Mouse (Mus musculus) natural killer cell, adult 2 months (primary cell): Measurements from ENCODE around the gene Cenpb.
A peak's percentile ranks its signal among the peaks of the same experiment; 100 is the strongest.

Experiments used
- DNase-seq, 2 experiments: peaks; one replicate each; pipeline ENCODE4 v3.0.0; 2022; ENCODE audit warnings: low spot score in 2 of 2

Gene Cenpb

DNA sequence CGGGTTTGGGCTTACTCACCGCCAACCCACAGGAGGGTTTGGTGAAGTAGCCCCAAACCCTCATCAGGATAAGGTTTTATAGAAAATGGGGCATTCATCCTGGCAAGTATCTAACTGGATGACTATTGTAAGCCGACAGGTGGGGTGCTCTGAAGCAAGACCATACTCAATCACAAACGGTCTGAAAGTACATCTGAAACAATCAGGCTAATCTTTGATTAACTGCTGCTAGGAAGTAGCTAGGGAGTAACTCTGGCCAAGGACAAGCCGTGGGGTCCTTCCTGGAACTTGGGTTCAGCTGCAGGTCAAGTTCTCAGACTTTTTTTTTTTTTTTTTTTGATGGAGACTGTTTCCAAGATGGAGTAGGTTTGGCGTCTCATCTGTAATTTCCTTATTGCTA, 11.9 kb downstream of the Cenpb start:
- DNase-seq = no peak

DNA sequence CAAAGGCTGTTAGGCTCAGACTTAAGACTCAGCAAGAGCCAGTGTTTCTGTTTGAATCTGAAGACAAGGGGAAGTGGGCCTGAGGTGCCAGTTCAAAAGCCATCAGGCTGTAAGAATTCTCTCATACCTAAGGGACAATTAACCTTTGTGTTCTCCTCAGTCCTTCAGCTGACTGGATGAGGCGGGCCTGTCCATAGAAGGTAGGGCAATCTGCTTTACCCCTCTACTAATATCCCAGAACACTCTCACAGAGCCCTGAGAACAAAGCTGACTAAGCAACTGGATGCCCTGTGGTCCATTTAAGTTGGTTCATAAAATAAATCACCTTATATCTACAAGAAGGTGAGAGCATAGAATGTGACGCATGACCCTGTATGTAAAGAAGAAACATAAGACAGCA, 13.7 kb downstream of the Cenpb start:
- no peak for DNase-seq

- DNase-seq = no peak
Measured at GRCm38 (mm10) chr2:131163924-131164323, 15.9 kb downstream of the Cenpb start.

- peak; percentile 15 to 28 for DNase-seq
Measured at GRCm38 (mm10) chr2:131160671-131161111, 19.2 kb downstream of the Cenpb start.

- peak; percentile 93 to 96 for DNase-seq
Measured at GRCm38 (mm10) chr2:131159938-131160581, 19.8 kb downstream of the Cenpb start, which contains the start of gene 1700037H04Rik. Gene 1700037H04Rik, minus strand, starts transcription at chr2:131160081.

GRCm38 (mm10) chr2:131159491-131159910, 20.4 kb downstream of the Cenpb start:
- peak in 1 of 2 experiments; percentile 22 for DNase-seq

DNA sequence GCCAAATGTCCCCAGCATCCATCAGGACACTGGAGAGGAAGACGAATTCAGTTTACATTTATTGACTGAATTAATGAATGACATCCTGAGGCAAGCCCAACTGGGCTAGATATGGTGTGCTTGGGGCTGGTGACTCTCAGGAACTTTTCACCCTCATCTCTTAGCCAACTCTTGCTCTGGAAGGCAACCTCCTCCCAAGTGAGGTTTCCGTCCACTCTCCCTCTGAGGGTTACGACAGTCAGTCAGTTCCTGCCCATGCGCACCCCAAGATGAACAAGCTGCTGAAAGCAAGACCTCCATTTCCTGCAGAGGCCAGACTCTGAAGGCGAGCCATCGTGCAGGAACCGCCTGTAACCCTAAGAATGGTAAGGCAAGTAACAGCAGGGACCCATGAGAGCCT, 22.9 kb downstream of the Cenpb start:
- DNase-seq = no peak

DNA sequence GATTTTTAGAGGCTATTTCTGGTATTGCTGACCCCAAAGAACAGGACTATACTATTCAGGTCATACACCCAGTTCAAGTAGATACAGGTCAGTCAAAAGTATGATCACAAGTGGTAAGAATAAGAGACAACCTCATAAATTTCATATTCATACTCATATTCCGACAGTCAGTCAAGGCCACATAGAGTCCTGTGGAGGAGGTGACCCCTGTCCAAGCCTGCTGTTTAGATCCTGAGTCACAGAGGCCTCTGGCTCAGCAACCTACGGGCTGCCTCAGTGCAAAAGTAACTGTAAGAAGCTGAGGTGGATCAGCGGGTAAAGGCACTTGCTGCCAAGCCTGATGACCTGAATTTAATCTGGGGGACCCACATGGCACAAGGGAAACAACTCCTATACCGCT, 25.8 kb downstream of the Cenpb start:
- no peak for DNase-seq

DNA sequence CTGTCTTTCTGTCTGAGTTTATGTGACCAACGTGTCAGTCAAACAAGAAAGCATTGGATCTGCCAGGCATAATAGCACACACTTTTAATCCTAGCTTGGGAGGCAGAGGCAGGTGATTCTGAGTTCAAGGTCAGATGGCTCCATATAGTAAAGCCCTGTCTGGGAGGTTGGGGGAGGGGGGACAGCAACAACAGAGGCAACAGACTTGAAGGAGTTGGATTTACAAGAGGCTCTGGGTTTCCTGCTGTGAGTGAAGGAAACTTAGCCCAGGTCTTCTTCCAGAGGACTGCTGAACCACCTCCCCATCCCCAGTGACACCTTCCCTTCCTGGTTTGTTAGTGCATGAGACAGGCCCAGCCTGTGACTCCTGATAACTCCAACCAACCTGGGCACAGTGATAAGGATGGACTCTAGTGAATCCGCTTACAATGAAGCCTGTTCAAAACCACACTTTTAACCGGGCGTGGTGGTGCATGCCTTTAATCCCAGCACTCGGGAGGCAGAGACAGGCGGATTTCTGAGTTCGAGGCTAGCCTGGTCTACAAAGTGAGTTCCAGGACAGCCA, 27.6 kb downstream of the Cenpb start:
- DNase-seq = no peak

- DNase-seq = no peak
Measured at GRCm38 (mm10) chr2:131149254-131149578, 30.7 kb downstream of the Cenpb start.

- DNase-seq = no peak
Measured at GRCm38 (mm10) chr2:131148353-131149253, 31.3 kb downstream of the Cenpb start.

DNA sequence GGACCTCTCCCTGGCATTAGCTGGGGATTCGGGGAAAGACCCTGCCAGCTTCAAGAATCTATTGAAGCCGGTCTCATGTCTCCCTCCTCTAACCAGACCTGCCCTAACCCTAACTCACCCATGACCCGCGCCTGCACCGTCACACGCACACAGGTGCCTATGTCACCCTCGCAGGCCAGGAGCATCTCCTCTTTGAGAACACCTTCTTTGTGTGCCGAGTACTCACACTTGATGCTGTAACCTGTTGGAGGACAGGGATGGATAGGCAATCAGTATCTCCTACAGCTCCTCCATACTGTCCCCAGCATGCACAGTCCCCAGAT, 32.9 kb downstream of the Cenpb start:
- DNase-seq = no peak

DNA sequence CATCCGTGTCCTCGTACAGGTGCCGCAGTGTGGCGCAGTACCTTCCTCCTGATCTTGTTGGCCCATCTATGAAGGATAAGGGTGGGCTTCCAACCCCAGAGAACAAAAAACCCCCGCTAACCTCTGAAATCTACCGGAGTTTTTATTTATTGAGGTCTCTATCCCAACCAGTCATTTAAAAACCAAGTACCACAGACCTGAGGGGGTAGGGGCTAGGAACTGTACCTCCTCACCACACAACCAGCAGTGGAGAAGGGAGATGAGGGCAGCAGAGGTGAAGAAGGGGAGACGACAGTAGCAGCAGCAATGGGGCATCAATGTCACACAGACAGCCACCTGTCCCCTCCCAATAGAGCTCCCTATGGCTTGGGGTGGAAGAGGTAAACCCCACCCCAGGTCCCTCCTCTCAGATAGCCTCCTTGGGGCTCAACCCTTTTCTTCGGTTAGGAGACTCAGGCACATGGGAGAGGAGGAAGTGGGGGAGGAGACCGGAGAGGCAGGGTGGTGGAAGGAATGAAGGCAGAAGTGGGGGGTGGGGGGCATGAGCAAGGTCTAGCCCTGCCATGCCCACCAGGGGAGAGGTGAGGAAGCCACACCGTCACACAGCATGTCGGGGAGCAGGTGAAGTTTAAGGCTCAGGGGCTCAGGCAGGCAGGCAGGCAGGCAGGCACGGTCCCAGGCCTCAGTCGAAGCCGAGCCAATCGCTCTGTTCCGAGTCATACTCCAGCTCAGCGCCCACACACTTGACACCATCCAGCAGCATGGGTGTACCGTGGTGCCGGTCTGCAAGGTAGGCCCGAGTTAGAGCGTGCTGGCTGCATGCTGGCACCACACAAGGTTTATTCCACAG, 33.4 kb downstream of the Cenpb start:
- DNase-seq = no peak

GRCm38 (mm10) chr2:131145536-131145935, 34.3 kb downstream of the Cenpb start:
- DNase-seq = peak; percentile 54 to 71

- DNase-seq = no peak
Measured at GRCm38 (mm10) chr2:131145121-131145520, 34.7 kb downstream of the Cenpb start.

DNA sequence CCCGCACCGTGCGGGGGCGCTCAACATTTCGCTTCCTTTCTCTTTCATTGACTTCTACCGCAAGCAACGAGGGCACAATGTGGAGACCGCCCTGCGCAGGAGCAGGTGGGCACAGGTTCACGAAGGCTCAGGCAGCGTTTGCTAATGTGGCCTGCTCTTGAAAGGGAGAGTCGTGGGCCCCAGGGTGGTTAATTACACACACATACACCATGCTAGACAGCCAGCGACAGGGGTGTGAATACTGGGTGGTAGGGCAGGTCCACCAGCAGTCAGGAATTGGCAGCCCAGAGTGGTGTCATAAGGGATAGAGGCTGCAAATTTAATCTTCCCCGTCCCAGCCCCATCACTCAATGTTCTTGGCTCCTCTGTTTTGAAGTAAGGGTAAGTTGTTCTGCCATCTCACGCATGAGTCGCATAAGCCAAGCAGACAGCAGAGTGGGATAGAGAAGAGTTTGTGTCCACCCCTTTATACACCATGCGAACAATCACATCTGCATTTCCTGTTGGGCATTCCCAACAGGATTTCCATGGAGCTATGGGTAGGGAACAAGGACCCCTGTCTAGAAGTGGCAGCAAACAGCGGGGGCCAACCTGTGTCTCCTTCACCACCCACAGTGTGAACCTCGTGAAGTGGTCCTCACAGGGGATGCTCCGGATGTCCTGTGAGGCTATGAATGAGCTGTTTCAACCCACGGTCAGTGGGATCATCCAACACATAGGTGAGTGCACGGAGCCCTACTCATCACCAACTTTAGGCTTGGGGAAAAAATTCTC, 36.7 kb downstream of the Cenpb start:
- DNase-seq = no peak

GRCm38 (mm10) chr2:131142592-131142991, 37.3 kb downstream of the Cenpb start:
- DNase-seq = peak; percentile 21 to 47

GRCm38 (mm10) chr2:131141336-131141986, 38.4 kb downstream of the Cenpb start:
- DNase-seq = no peak

GRCm38 (mm10) chr2:131140533-131140905, 39.3 kb downstream of the Cenpb start:
- peak in 1 of 2 experiments; percentile 34 for DNase-seq

GRCm38 (mm10) chr2:131139886-131140532, 39.9 kb downstream of the Cenpb start:
- no peak for DNase-seq
